Mouse (Mus musculus) thymus, adult 2 months (tissue): ENCODE measurements around the gene Marveld1.

ENCODE experiments used
- CTCF ChIP-seq: fragments of 200-500 bp; IDR thresholded peaks from 2 replicates; pipeline ENCODE4 v1.5.1; 2012; ENCODE audit warnings: mild to moderate bottlenecking, control low read depth, low read length, moderate library complexity, borderline replicate concordance; ENCODE audit not compliant: control insufficient read depth, poor library complexity, insufficient read depth; ENCODE audit errors: extremely low read depth
- POLR2A ChIP-seq: fragments of 200-500 bp; IDR thresholded peaks from 2 replicates; pipeline ENCODE4 v1.6.1; 2012; ENCODE audit warnings: mild to moderate bottlenecking, low read length, control low read depth, moderate library complexity; ENCODE audit not compliant: control insufficient read depth, poor library complexity, insufficient read depth; ENCODE audit errors: extremely low read depth

GRCm38 (mm10) chr19:42138517-42139285 is 8.5 kb upstream of the Marveld1 start:
- TF ChIP-seq CTCF (no peak), POLR2A (no peak)
